Mouse (Mus musculus) layer of hippocampus, adult 2 months (tissue): ENCODE measurements around the gene Thbs3. TPM values are rescaled to one million over a fixed set of nuclear protein-coding genes. Genes with fewer than 3 reads are reported as not detected.

ENCODE experiments used
- DNase-seq, 2 experiments: peaks; one replicate each; pipeline ENCODE4 v3.0.0; 2022; ENCODE audit warnings: low spot score in 2 of 2
- H3K27ac ChIP-seq: fragments of 200-600 bp; 2 replicates; pipeline ENCODE4 v1.8.1; 2022
- H3K4me3 ChIP-seq: fragments of 200-600 bp; 2 replicates; pipeline ENCODE4 v1.8.1; 2022; ENCODE audit warnings: mild to moderate bottlenecking
- CTCF ChIP-seq: fragments of 200-600 bp; conservative IDR thresholded peaks from 2 replicates; pipeline ENCODE4 v1.8.1; 2022; ENCODE audit warnings: antibody characterized with exemption, mild to moderate bottlenecking, moderate library complexity
- long read RNA-seq, 2 experiments: library from polyadenylated mRNA; stranded (forward); transcript quantifications; one replicate each; pipeline ENCODE4 v2.0.0; 2021; ENCODE audit warnings: borderline mapping rate in 2 of 2
- total RNA-seq, 2 experiments: library from RNA; stranded (reverse); gene quantifications; 2 replicates each; pipeline ENCODE4 v1.2.3; 2021

The Thbs3 gene
- 10 to 100 TPM; 42.6 to 43.8 TPM for total RNA-seq
- long read RNA-seq, experiment 1, partial matches to known transcripts: 1 of 15 reads
- long read RNA-seq, experiment 1, other reads (novel, unspliced or antisense): 11 of 15 reads
- long read RNA-seq, experiment 2, partial matches to known transcripts: 1 of 8 reads
- long read RNA-seq, experiment 2, other reads (novel, unspliced or antisense): 4 of 8 reads

GRCm38 (mm10) chr3:89214681-89215411, at the start of gene Thbs3:
Thbs3 (plus strand) TSS chr3:89215180.
- Histone ChIP-seq H3K4me3 (peak within 1 kb of the TSS; percentile 83), H3K27ac (peak within 1 kb of the TSS; percentile 97)
- DNase-seq: no peak
- TF ChIP-seq CTCF: no peak

DNA sequence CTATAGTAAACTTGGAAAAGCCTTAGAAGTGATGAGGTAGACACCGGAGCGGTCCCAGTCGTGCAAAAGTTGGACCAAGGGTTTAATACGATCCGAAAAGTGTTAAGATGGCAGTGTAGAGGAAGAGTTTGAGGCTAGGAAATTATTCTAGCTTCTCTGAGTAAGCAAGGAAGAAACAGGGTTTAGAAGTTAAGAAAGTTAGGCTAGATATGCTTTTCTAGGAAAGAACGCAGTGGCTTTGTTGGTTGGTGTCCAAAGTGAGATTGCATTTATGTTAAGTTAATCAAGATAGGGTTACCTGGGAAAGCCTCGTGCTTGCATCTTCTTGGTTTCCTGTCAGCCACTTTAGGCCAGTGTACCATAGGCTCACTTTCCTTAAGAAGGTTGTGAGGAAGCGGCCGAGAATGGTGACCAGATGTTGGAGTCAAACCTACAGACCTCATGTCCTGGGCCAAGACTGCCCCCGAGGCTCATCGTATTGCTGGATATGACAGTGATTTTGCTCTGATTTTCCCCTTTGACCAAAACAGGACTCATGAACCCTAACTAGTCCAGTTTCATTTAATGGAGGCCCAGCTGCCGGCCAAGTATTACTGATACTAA, 49.6 kb upstream of the Thbs3 start:
- no peak for TF ChIP-seq CTCF
- DNase-seq: no peak
- Histone ChIP-seq H3K27ac (peak overlapping the region; percentile 95), H3K4me3 (peak overlapping the region; percentile 84)

DNA sequence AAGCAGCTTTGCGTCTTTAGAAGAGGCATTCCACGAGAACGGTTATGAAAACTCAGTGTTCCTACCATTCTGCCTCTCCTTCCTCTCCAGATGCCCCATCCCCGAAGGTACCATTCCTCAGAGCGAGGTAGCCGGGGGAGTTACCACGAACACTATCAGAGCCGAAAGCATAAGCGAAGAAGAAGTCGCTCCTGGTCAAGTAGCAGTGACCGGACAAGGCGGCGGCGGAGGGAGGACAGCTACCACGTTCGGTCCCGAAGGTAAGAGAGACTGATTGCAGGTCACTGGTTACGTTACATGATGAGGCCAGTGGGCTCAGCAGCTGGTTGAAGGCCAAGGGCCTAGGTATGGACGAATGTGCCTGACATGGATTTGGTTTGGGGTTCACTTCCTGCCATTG, 48.0 kb upstream of the Thbs3 start:
- DNase-seq: no peak
- Histone ChIP-seq H3K4me3 (no peak overlapping the region), H3K27ac (no peak overlapping the region)
- TF ChIP-seq CTCF: no peak

DNA sequence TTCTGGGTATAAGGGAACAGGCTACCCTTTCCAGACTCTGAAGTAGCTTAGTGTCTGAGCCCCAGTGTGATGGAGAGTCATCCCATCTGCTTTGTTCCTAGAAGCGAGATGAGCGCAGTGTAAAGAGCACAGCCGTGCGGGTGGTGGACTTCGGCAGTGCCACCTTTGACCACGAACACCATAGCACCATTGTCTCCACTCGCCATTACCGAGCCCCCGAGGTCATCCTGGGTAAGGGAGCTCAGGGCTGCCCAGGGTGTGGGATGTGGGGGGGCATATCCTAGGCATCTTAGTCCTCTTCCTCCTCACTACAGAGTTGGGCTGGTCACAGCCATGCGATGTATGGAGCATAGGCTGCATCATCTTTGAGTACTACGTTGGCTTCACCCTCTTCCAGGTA, 40.1 kb upstream of the Thbs3 start:
- no peak for TF ChIP-seq CTCF
- H3K27ac ChIP-seq: no peak overlapping the region
- DNase-seq: no peak
- H3K4me3 ChIP-seq: no peak overlapping the region

DNA sequence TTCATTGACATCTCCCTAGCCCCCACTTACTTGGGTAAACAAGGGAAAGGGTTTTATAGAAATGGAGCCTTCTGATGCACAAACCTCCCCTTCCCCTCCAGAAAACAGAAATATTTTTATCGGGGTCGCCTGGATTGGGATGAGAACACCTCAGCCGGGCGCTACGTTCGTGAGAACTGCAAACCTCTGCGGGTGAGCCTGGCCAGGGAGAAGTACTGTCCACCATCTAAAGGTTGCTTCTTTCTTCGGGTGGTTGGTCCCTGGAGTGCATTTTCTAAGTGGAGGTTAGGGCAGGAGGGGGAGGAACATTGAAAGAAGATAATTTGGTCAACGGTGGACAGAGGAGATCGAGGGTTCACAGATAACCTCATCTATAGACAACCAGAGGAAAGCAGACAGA, 39.4 kb upstream of the Thbs3 start:
- Histone ChIP-seq H3K27ac (no peak overlapping the region), H3K4me3 (no peak overlapping the region)
- no peak for TF ChIP-seq CTCF
- DNase-seq: no peak

- H3K4me3 ChIP-seq: no peak overlapping the region
- no peak for DNase-seq
- TF ChIP-seq CTCF: no peak
- no peak overlapping the region for H3K27ac ChIP-seq
Observed at GRCm38 (mm10) chr3:89176421-89176820, 38.6 kb upstream of the Thbs3 start.

DNA sequence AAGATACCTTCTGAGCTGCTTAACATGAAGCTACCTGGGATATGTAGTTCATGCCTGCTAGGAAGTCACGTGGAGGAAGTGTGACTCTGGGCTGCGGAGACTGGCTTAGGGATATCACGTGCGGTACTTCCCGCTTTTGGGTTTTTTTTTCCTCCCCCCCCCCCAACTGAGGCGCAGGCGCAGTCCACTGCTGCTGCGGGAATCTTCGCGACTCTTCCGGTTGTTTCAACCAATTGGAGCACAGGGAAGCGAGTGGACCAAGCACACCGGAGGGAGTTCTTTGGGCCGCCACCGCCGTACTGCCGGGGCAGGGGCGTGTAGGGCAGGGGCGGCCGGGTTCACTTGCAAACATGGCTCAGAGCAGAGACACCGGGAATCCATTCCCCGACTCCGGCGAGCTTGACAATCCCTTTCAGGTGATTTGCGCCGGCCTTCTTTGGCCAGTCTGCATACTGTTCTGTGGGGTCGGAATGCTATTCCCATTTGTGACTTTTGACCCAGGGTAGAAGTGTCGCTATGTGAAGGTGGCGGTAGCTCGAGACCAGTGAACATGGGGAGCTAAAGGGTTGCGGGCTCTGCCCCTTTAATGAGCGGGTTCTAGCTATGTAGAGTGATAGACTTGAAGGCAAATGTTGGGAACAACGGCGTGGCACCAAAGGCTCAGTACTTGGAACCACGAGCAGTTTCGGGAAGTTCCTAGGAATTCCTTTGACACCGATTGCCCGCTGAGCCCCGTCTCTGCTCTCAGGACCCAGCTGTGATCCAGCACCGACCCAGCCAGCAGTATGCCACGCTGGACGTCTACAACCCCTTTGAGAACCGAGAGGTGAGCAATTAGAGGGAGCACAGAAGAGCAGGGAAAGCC, 37.5 kb upstream of the Thbs3 start, which contains the start of gene Scamp3:
Scamp3 (plus strand) TSS at position 232 of the 865 bp plus-strand sequence.
- TF ChIP-seq CTCF: no peak
- DNase-seq: peak; percentile 83 to 93
- H3K4me3 ChIP-seq: peak within 1 kb of the TSS; percentile 97
- peak within 1 kb of the TSS; percentile 87 for H3K27ac ChIP-seq

- TF ChIP-seq CTCF: no peak
- Histone ChIP-seq H3K27ac (peak overlapping the region; percentile 87), H3K4me3 (peak overlapping the region; percentile 97)
- no peak for DNase-seq
Observed at GRCm38 (mm10) chr3:89178107-89178385, 36.9 kb upstream of the Thbs3 start.

- TF ChIP-seq CTCF: no peak
- Histone ChIP-seq H3K4me3 (no peak overlapping the region), H3K27ac (no peak overlapping the region)
- no peak for DNase-seq
Observed at GRCm38 (mm10) chr3:89179056-89179455, 35.9 kb upstream of the Thbs3 start.

DNA sequence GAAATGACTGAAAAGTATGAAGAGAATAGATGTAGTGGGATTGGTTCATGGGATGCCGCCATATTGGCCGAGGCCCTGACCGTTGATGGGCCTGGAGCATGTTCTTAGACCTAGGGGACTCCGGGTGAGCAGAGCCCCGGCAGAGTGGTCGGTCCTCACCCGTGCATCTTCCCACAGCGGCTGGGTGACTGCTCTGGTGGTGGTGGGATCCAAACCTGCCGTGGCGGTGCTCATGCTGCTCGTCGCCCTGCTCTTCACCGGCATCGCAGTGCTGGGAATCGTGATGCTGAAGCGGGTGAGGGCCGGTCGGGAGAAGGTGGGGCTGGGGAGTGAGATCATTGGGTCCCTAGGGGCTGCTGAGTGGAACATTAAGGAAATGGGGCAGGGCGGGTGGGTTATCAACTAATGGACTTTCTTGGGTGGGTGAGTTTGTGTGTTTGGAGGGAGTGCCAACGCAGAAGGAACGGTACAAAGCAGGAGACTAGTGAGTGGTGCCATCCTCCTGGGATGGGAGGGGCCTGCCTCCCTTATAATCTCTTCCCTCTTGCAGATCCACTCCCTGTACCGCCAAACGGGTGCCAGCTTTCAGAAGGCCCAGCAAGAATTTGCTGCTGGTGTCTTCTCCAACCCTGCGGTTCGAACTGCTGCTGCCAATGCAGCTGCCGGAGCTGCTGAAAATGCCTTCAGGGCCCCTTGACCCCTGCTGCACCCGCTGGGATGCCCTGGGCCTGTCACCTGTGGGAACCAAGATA, 33.1 kb upstream of the Thbs3 start:
- H3K4me3 ChIP-seq: no peak overlapping the region
- no peak for DNase-seq
- H3K27ac ChIP-seq: peak overlapping the region; percentile 98; the same call in 1 of the 2 replicates
- TF ChIP-seq CTCF: no peak

GRCm38 (mm10) chr3:89182531-89183057, 32.4 kb upstream of the Thbs3 start:
- peak overlapping the region; percentile 88; the same call in 1 of the 2 replicates for H3K4me3 ChIP-seq
- no peak for TF ChIP-seq CTCF
- H3K27ac ChIP-seq: peak overlapping the region; percentile 98
- no peak for DNase-seq
